Mouse (Mus musculus) cerebellum, adult 2 months (tissue): ENCODE results near the gene Usp2.

Experiments
- CTCF ChIP-seq: fragments of 200-500 bp; IDR thresholded peaks from 2 replicates; pipeline ENCODE4 v1.5.1; 2011; ENCODE audit warnings: low read depth, mild to moderate bottlenecking, control low read depth, low read length, moderate library complexity, borderline replicate concordance; ENCODE audit not compliant: insufficient read depth
- POLR2A ChIP-seq: fragments of 200-500 bp; IDR thresholded peaks from 2 replicates; pipeline ENCODE4 v1.6.1; 2011; ENCODE audit warnings: low read length, control low read depth, borderline replicate concordance; ENCODE audit not compliant: insufficient read depth

GRCm38 (mm10) chr9:44074395-44075275 is 7.8 kb downstream of the Usp2 start:
- TF ChIP-seq CTCF (peak; percentile 49; the same call in 1 of the 2 replicates), POLR2A (no peak)
